Mouse (Mus musculus): Measurements from ENCODE around the gene 9530053A07Rik. TPM values are rescaled to one million over a fixed set of nuclear protein-coding genes. Genes with fewer than 3 reads are reported as not detected.

9530053A07Rik gene
- polyA plus RNA-seq, 1 experiment = 1.0 TPM

DNA sequence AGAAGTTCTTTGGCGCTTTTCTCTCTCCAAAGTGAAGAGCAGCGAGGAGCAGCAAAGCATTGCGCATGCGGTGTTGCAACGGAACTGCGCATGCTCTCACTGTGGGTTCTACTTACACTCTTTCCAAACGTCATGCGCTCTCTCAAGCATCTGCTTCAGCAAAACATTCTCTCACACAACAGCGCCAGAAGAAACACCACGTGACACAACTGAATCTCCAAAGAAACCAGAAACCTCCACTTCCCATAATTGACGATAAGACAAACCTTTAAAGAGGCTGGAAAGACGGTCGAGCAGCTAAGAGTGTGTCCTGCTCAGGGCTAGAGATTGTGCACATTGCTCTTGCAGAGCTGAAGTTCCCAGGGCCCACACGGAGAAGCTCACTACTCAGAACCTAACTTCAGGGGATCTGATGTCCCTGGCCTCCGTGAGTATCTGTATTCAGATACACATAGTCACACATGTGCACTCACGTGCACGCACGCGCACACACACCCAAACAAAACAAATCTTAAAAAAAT is 79.8 kb downstream of the 9530053A07Rik start:
- peaks cover 3% of the 10 kb centered on the region; the same call in 1 of the 2 replicates for H3K4me1 ChIP-seq (replicated peaks; ENCODE audit: control insufficient read depth, insufficient read depth, low read length)
- no peak for TF ChIP-seq CTCF (IDR thresholded peaks at IDR 0.05; ENCODE audit: borderline replicate concordance, control insufficient read depth, extremely low read depth, insufficient read depth, low read length, poor library complexity)
- no peak for TF ChIP-seq POLR2A (IDR thresholded peaks at IDR 0.05; ENCODE audit: control insufficient read depth, extremely low read depth, insufficient read depth, low read length, poor library complexity)
- H3K27ac ChIP-seq (ENCODE audit: control insufficient read depth, insufficient read depth, low read length) = peak overlapping the region; percentile 57; the same call in 1 of the 2 replicates
- H3K27me3 ChIP-seq (ENCODE audit: control insufficient read depth, insufficient read depth, low read length) = no peaks in the 10 kb centered on the region
- 46% methylated on average over 19 of the region's 19 CpGs for WGBS
- H3K36me3 ChIP-seq (ENCODE audit: control insufficient read depth, insufficient read depth, low read length) = no peaks in the 10 kb centered on the region
- DNase-seq = peak; percentile 68
- peak overlapping the region; percentile 37 for H3K4me3 ChIP-seq (ENCODE audit: control insufficient read depth, insufficient read depth, low read length)

DNA sequence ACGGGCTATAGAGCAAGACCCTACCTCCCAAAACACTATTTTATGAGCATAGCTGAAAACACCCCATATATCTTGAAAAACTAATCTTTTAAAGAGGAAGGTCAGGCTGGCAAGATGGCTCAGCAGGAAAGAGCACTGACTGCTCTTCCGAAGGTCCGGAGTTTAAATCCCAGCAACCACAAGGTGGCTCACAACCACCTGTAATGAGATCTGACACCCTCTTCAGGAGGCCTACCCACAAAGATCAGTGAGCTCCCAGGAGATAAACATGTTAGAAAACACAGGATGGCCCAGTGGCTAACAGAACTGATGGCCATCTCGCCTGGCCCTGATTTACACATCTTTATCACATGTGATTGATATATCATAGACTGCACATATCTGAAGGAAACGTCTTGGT is 81.5 kb downstream of the 9530053A07Rik start:
- TF ChIP-seq POLR2A (IDR thresholded peaks at IDR 0.05; ENCODE audit: control insufficient read depth, extremely low read depth, insufficient read depth, low read length, poor library complexity) (no peak), CTCF (IDR thresholded peaks at IDR 0.05; ENCODE audit: borderline replicate concordance, control insufficient read depth, extremely low read depth, insufficient read depth, low read length, poor library complexity) (no peak)
- H3K27me3 ChIP-seq (ENCODE audit: control insufficient read depth, insufficient read depth, low read length) = no peaks in the 10 kb centered on the region
- no peak overlapping the region for H3K27ac ChIP-seq (ENCODE audit: control insufficient read depth, insufficient read depth, low read length)
- H3K4me3 ChIP-seq (ENCODE audit: control insufficient read depth, insufficient read depth, low read length) = no peak overlapping the region
- 61% methylated on average over 5 of the region's 5 CpGs for WGBS
- DNase-seq = no peak
- H3K4me1 ChIP-seq (replicated peaks; ENCODE audit: control insufficient read depth, insufficient read depth, low read length) = peaks cover 3% of the 10 kb centered on the region; the same call in 1 of the 2 replicates
- H3K36me3 ChIP-seq (ENCODE audit: control insufficient read depth, insufficient read depth, low read length) = no peaks in the 10 kb centered on the region

DNA sequence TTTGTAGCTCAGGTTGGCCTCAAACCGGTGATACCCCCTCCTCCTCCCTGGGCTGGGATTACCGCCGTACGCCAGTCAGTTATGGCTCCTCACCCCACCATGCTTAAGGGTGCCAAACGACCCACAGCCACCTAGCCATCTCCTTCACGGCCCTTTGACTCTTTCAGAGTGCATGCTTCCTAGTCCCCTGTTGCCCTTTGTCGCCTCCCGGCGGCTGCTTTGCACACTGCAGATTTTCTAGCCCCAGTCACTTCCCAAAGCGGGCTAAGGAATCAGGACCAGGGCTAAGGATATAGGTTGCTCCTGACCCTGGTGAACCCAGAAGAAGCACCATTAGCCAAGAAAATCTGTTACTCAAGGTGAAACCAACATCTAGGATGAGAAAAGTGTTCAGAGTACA is 84.9 kb downstream of the 9530053A07Rik start:
- Histone ChIP-seq H3K36me3 (ENCODE audit: control insufficient read depth, insufficient read depth, low read length) (no peaks in the 10 kb centered on the region), H3K27ac (ENCODE audit: control insufficient read depth, insufficient read depth, low read length) (no peak overlapping the region), H3K4me3 (ENCODE audit: control insufficient read depth, insufficient read depth, low read length) (no peak overlapping the region), H3K27me3 (ENCODE audit: control insufficient read depth, insufficient read depth, low read length) (no peaks in the 10 kb centered on the region), H3K4me1 (replicated peaks; ENCODE audit: control insufficient read depth, insufficient read depth, low read length) (peaks cover 1% of the 10 kb centered on the region; the same call in 1 of the 2 replicates)
- TF ChIP-seq CTCF (IDR thresholded peaks at IDR 0.05; ENCODE audit: borderline replicate concordance, control insufficient read depth, extremely low read depth, insufficient read depth, low read length, poor library complexity) = peak; percentile 85
- no peak for TF ChIP-seq POLR2A (IDR thresholded peaks at IDR 0.05; ENCODE audit: control insufficient read depth, extremely low read depth, insufficient read depth, low read length, poor library complexity)
- 16% methylated on average over 10 of the region's 10 CpGs for WGBS
- peak; percentile 80 for DNase-seq

Other genes starting within 250 kb of the 9530053A07Rik start
- 0.94 and 1.0 TPM in 2 replicates for gene Zfp974, start 200.0 kb upstream of the 9530053A07Rik start, polyA plus RNA-seq (2012; rRNA removed)
- gene Zfp780b, start 150.3 kb upstream of the 9530053A07Rik start, polyA plus RNA-seq (2012; rRNA removed) = 2.7 and 3.3 TPM in 2 replicates
- 1.2 and 2.2 TPM in 2 replicates for gene Zfp850, start 115.4 kb upstream of the 9530053A07Rik start, polyA plus RNA-seq (2012; rRNA removed)
- 184 and 197 TPM in 2 replicates for gene Psmc4, start 79.4 kb upstream of the 9530053A07Rik start, polyA plus RNA-seq (2012; rRNA removed)
- 296 and 318 TPM in 2 replicates for gene Fcgbp, start 58.2 kb upstream of the 9530053A07Rik start, polyA plus RNA-seq (2012; rRNA removed)
- gene Fbl, start 40.2 kb downstream of the 9530053A07Rik start, polyA plus RNA-seq (2012; rRNA removed) = 72.4 and 91.4 TPM in 2 replicates
- 126 and 145 TPM in 2 replicates for gene Dyrk1b, start 50.0 kb downstream of the 9530053A07Rik start, polyA plus RNA-seq (2012; rRNA removed)
- 4.6 and 5.8 TPM in 2 replicates for gene Eid2, start 138.4 kb downstream of the 9530053A07Rik start, polyA plus RNA-seq (2012; rRNA removed)
- gene Eid2b, start 148.3 kb downstream of the 9530053A07Rik start, polyA plus RNA-seq (2012; rRNA removed) = 8.7 and 11.8 TPM in 2 replicates
- gene Selenov, start 161.7 kb downstream of the 9530053A07Rik start, polyA plus RNA-seq (2012; rRNA removed) = 0.24 TPM in 1 of 2 replicates, not detected in the other
- gene Dll3, start 172.8 kb downstream of the 9530053A07Rik start, polyA plus RNA-seq (2012; rRNA removed) = 1.1 and 1.3 TPM in 2 replicates
- 100 and 102 TPM in 2 replicates for gene Timm50, start 182.6 kb downstream of the 9530053A07Rik start, polyA plus RNA-seq (2012; rRNA removed)
- 241 and 245 TPM in 2 replicates for gene Supt5, start 209.3 kb downstream of the 9530053A07Rik start, polyA plus RNA-seq (2012; rRNA removed)
- 1,733 and 1,891 TPM in 2 replicates for gene Rps16, start 221.2 kb downstream of the 9530053A07Rik start, polyA plus RNA-seq (2012; rRNA removed)
- 187 and 211 TPM in 2 replicates for gene Plekhg2, start 243.1 kb downstream of the 9530053A07Rik start, polyA plus RNA-seq (2012; rRNA removed)